Mouse (Mus musculus) embryonic fibroblast, embryonic 13.5 days (primary cell): ENCODE measurements around the gene Zfp746.

Experiments used
- CTCF ChIP-seq: IDR thresholded peaks from 2 replicates; pipeline ENCODE4 v1.5.1; 2011; ENCODE audit warnings: mild to moderate bottlenecking, control low read depth, low read length, moderate library complexity, borderline replicate concordance; ENCODE audit not compliant: insufficient read depth
- POLR2A ChIP-seq: IDR thresholded peaks from 2 replicates; pipeline ENCODE4 v1.6.1; 2011; ENCODE audit warnings: low read depth, mild to moderate bottlenecking, control low read depth, low read length, moderate library complexity

DNA sequence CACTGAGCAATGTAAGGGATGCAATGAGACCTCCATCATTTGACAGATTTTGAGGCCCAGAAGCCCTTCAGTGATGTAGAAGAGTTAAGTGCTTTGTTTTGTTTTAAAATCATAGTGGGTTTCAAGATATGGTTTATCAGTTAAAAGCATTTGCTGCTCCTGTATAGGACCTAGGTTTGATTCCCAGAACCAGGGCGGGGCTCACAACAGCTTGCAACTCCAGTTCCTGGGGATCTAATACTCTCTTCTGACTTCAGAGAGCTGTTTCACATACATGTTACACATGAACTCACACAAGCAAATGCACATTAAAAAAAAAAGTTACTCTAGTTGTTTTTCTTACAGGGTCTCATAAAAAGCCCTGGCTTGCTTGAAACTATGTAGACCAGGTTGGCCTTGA is 25.5 kb downstream of the Zfp746 start:
- TF ChIP-seq POLR2A (no peak), CTCF (no peak)
